In the genomic region with DNA sequence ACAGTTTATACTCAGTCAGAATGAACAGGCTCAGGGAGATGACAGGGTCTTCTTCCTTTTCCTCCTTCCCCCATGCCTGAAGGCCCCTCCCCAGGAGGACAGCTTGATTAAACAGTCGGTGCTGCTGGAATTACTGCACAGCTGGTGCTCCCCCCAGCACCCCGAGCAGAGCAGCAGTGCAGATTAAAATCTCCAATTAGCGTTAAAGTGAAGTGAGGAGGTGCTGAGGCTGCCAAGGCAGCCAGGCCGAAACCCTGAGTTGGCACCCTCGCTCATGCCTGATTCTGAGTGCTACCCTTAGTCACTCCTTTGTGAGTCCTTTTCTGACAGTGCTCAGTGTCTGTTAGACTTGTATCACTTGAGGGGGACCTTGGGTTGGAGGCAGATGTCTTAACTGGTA, we compare ENCODE assay signal across 20 mouse cellular contexts.
DNase-seq lines count a peak whose midpoint lies in the region; ATAC-seq and TF ChIP-seq lines count a peak whose summit lies in the region.
"Had no signal": no experiment of that assay in that cellular context is flagged by ENCODE, and none has a peak within 500 bp of the region (broad histone marks: within the 10 kb centered on the region; RNA-seq: fewer than 3 reads in every experiment).

No protein-coding gene starts in this region.

- no peak overlapping the region for H3K27ac ChIP-seq in heart, embryonic 13.5 days (replicated peaks)
- no peak overlapping the region for H3K27ac ChIP-seq in midbrain, postnatal 0 days (ENCODE audit: low read depth, low read length)
- no peak overlapping the region for H3K27ac ChIP-seq in midbrain, embryonic 14.5 days (replicated peaks; ENCODE audit: low read depth, low read length)
- H3K27ac ChIP-seq in forebrain, embryonic 15.5 days (replicated peaks): peak overlapping the region; percentile 92
- peak overlapping the region; percentile 39; the same call in 1 of the 2 replicates for H3K27ac ChIP-seq in neural tube, embryonic 14.5 days (ENCODE audit: low read depth, low read length)
- H3K27ac ChIP-seq: embryonic facial prominence, embryonic 15.5 days; left cerebral cortex, adult 2 months had no signal

- 0 out of 2 replicates have a peak overlapping the region, but pooled peaks have one; percentile 25 for H3K9ac ChIP-seq in heart, embryonic 13.5 days
- H3K9ac ChIP-seq in midbrain, postnatal 0 days (replicated peaks; ENCODE audit: low read length, poor library complexity, severe bottlenecking): no peak overlapping the region
- no peak overlapping the region for H3K9ac ChIP-seq in midbrain, embryonic 14.5 days (replicated peaks; ENCODE audit: low read length)
- no peak overlapping the region for H3K9ac ChIP-seq in forebrain, embryonic 15.5 days (replicated peaks)
- H3K9ac ChIP-seq in neural tube, embryonic 14.5 days (replicated peaks; ENCODE audit: low read depth, low read length): no peak overlapping the region
- H3K9ac ChIP-seq: embryonic facial prominence, embryonic 15.5 days had no signal

- H3K4me1 ChIP-seq in heart, embryonic 13.5 days: peaks cover 4% of the 10 kb centered on the region; the same call in 1 of the 2 replicates
- no peaks in the 10 kb centered on the region for H3K4me1 ChIP-seq in midbrain, postnatal 0 days (ENCODE audit: insufficient read depth, low read length)
- no peaks in the 10 kb centered on the region for H3K4me1 ChIP-seq in midbrain, embryonic 14.5 days (ENCODE audit: control insufficient read depth, insufficient read depth, low read length)
- peaks cover 35% of the 10 kb centered on the region for H3K4me1 ChIP-seq in forebrain, embryonic 15.5 days
- peaks cover 25% of the 10 kb centered on the region for H3K4me1 ChIP-seq in neural tube, embryonic 14.5 days (ENCODE audit: control insufficient read depth, insufficient read depth, low read length)
- H3K4me1 ChIP-seq: embryonic facial prominence, embryonic 15.5 days had no signal

- no peak for DNase-seq in heart, postnatal 10 days
- peak; percentile 14 for DNase-seq in midbrain, postnatal 0 days (ENCODE audit: low spot score)
- DNase-seq in midbrain, embryonic 14.5 days: no peak
- DNase-seq in right cerebral cortex, postnatal 25 days: no peak
- DNase-seq in ovary, postnatal 10 days (ENCODE audit: low spot score): no peak
- DNase-seq: B cell, adult 2 months; gastrocnemius, postnatal 36 days; heart, postnatal 14 days; kidney, adult 2 months; kidney, postnatal 10 days; layer of hippocampus, adult 9-11 months; lung, adult 2 months; thymus, postnatal 36 days had no signal

- no peaks in the 10 kb centered on the region for H3K9me3 ChIP-seq in heart, embryonic 13.5 days
- no peaks in the 10 kb centered on the region for H3K9me3 ChIP-seq in midbrain, postnatal 0 days (ENCODE audit: low read length)
- H3K9me3 ChIP-seq in midbrain, embryonic 14.5 days (ENCODE audit: control insufficient read depth, low read length): no peaks in the 10 kb centered on the region
- H3K9me3 ChIP-seq in forebrain, embryonic 15.5 days: no peaks in the 10 kb centered on the region
- H3K9me3 ChIP-seq in neural tube, embryonic 14.5 days (ENCODE audit: control insufficient read depth, low read length): no peaks in the 10 kb centered on the region
- H3K9me3 ChIP-seq: embryonic facial prominence, embryonic 15.5 days had no signal

- no peak overlapping the region for H3K4me3 ChIP-seq in heart, embryonic 13.5 days
- no peak overlapping the region for H3K4me3 ChIP-seq in midbrain, postnatal 0 days (ENCODE audit: low read depth, low read length)
- no peak overlapping the region for H3K4me3 ChIP-seq in midbrain, embryonic 14.5 days (replicated peaks; ENCODE audit: low read depth, low read length)
- no peak overlapping the region for H3K4me3 ChIP-seq in forebrain, embryonic 15.5 days
- H3K4me3 ChIP-seq in neural tube, embryonic 14.5 days (ENCODE audit: low read depth, low read length): no peak overlapping the region
- H3K4me3 ChIP-seq: embryonic facial prominence, embryonic 15.5 days; left cerebral cortex, adult 2 months had no signal

- peaks cover 69% of the 10 kb centered on the region for H3K36me3 ChIP-seq in heart, embryonic 13.5 days
- peaks cover 29% of the 10 kb centered on the region for H3K36me3 ChIP-seq in midbrain, postnatal 0 days (ENCODE audit: insufficient read depth, low read length)
- H3K36me3 ChIP-seq in midbrain, embryonic 14.5 days (ENCODE audit: control insufficient read depth, insufficient read depth, low read length): peaks cover 45% of the 10 kb centered on the region
- peaks cover 22% of the 10 kb centered on the region for H3K36me3 ChIP-seq in forebrain, embryonic 15.5 days
- H3K36me3 ChIP-seq in neural tube, embryonic 14.5 days (ENCODE audit: control insufficient read depth, insufficient read depth, low read length): peaks cover 12% of the 10 kb centered on the region; the same call in 1 of the 2 replicates

- intact Hi-C loops in heart, postnatal 10 days (cut with DNase I): loop anchor here (2.0 to 5.0 kb wide), 2 partner anchors 77 to 191 kb away; no protein-coding TSS in a partner anchor

- no peaks in the 10 kb centered on the region for H3K27me3 ChIP-seq in heart, embryonic 13.5 days (replicated peaks)
- no peaks in the 10 kb centered on the region for H3K27me3 ChIP-seq in midbrain, postnatal 0 days (ENCODE audit: insufficient read depth, low read length)
- no peaks in the 10 kb centered on the region for H3K27me3 ChIP-seq in midbrain, embryonic 14.5 days (ENCODE audit: control insufficient read depth, insufficient read depth, low read length)
- H3K27me3 ChIP-seq in forebrain, embryonic 15.5 days: no peaks in the 10 kb centered on the region
- no peaks in the 10 kb centered on the region for H3K27me3 ChIP-seq in neural tube, embryonic 14.5 days (ENCODE audit: control insufficient read depth, insufficient read depth, low read length)
- H3K27me3 ChIP-seq: embryonic facial prominence, embryonic 15.5 days had no signal

- no peak overlapping the region for H3K4me2 ChIP-seq in heart, embryonic 13.5 days
- H3K4me2 ChIP-seq in midbrain, postnatal 0 days (ENCODE audit: low read depth, low read length, poor library complexity, severe bottlenecking): no peak overlapping the region
- H3K4me2 ChIP-seq in midbrain, embryonic 14.5 days (ENCODE audit: low read length): no peak overlapping the region
- H3K4me2 ChIP-seq in forebrain, embryonic 15.5 days (replicated peaks): no peak overlapping the region
- H3K4me2 ChIP-seq in neural tube, embryonic 14.5 days (ENCODE audit: low read depth, low read length): no peak overlapping the region
- H3K4me2 ChIP-seq: embryonic facial prominence, embryonic 15.5 days; liver, embryonic 11.5 days had no signal

- no peak for TF ChIP-seq CTCF in midbrain, postnatal 0 days (IDR thresholded peaks at IDR 0.05)

- no peak for ATAC-seq in heart, embryonic 13.5 days (ENCODE audit: extremely low read depth, insufficient number of reproducible peaks, low FRiP score, low TSS enrichment)
- ATAC-seq in midbrain, postnatal 0 days (ENCODE audit: low FRiP score): no peak
- no peak for ATAC-seq in midbrain, embryonic 14.5 days (ENCODE audit: low FRiP score, low TSS enrichment)
- peak; percentile 64 for ATAC-seq in forebrain, embryonic 15.5 days (replicated peaks)
- ATAC-seq in neural tube, embryonic 14.5 days (ENCODE audit: low read depth): 0 out of 2 replicates have a peak, but pooled peaks have one; percentile 49
- ATAC-seq: inflammation-experienced regulatory T-cells, adult 6 months had no signal

- 75% methylated on average over 5 of the region's 5 CpGs for WGBS in heart, embryonic 13.5 days
- WGBS in midbrain, postnatal 0 days: 58% methylated on average over 5 of the region's 5 CpGs
- 72% methylated on average over 5 of the region's 5 CpGs for WGBS in midbrain, embryonic 14.5 days
- 24% methylated on average over 5 of the region's 5 CpGs for WGBS in forebrain, embryonic 15.5 days
- 49% methylated on average over 5 of the region's 5 CpGs for WGBS in neural tube, embryonic 14.5 days

Comparison
In these comparisons a context has a peak if more than half of its experiments do, and no peak if none do; other contexts are left out.
1. ATAC-seq: peak in forebrain, embryonic 15.5 days (single experiment) and neural tube, embryonic 14.5 days (single experiment); none in heart, embryonic 13.5 days (single experiment), midbrain, postnatal 0 days (single experiment) and midbrain, embryonic 14.5 days (single experiment).
2. H3K27ac ChIP-seq: peak in forebrain, embryonic 15.5 days (single experiment) and neural tube, embryonic 14.5 days (single experiment); none in heart, embryonic 13.5 days (single experiment), midbrain, postnatal 0 days (single experiment) and midbrain, embryonic 14.5 days (single experiment).